Mouse (Mus musculus) liver, embryonic 12.5 days (tissue): ENCODE data around the gene Nup93. TPM values are rescaled to one million over a fixed set of nuclear protein-coding genes. Genes with fewer than 3 reads are reported as not detected.
A peak's percentile ranks its signal among the peaks of the same experiment; 100 is the strongest.

Source experiments
- ATAC-seq: fragments of 200-750 bp; cut with Nextera tagmentation; 2 replicates; pipeline ENCODE4 v1.8.0; 2017; ENCODE audit warnings: moderate number of reproducible peaks, mild to moderate bottlenecking, moderate library complexity
- H3K27ac ChIP-seq: fragments of 300-500 bp; sonication (generic); 2 replicates; pipeline ENCODE4 v1.5.1; 2016; ENCODE audit warnings: mild to moderate bottlenecking
- H3K27me3 ChIP-seq: fragments of 300-500 bp; sonication (generic); replicated peaks from 2 replicates; pipeline ENCODE4 v1.6.1; 2016; ENCODE audit warnings: mild to moderate bottlenecking, moderate library complexity
- H3K36me3 ChIP-seq: fragments of 300-500 bp; sonication (generic); 2 replicates; pipeline ENCODE4 v1.6.1; 2016; ENCODE audit warnings: mild to moderate bottlenecking, moderate library complexity
- H3K4me1 ChIP-seq: fragments of 300-500 bp; sonication (generic); 2 replicates; pipeline ENCODE4 v1.6.1; 2016
- H3K4me2 ChIP-seq: fragments of 300-500 bp; sonication (generic); 2 replicates; pipeline ENCODE4 v1.6.1; 2016; ENCODE audit warnings: mild to moderate bottlenecking, moderate library complexity
- H3K4me3 ChIP-seq: fragments of 300-500 bp; sonication (generic); 2 replicates; pipeline ENCODE4 v1.5.1; 2016; ENCODE audit warnings: mild to moderate bottlenecking, moderate library complexity
- H3K9ac ChIP-seq: fragments of 300-500 bp; sonication (generic); 2 replicates; pipeline ENCODE4 v1.6.1; 2016; ENCODE audit warnings: mild to moderate bottlenecking, moderate library complexity
- H3K9me3 ChIP-seq: fragments of 300-500 bp; sonication (generic); replicated peaks from 2 replicates; pipeline ENCODE4 v1.6.1; 2016; ENCODE audit warnings: mild to moderate bottlenecking, moderate library complexity
- WGBS: fragments of 180-500 bp; shearing (Covaris S2); methylation state at CpG from one replicate; pipeline ENCODE4 v1.1.7; 2016; ENCODE audit not compliant: insufficient replicate concordance; 5-methylcytosine and 5-hydroxymethylcytosine counted together
- polyA plus RNA-seq: library from polyadenylated mRNA; unstranded; fragments of >200 nt; fragmentation: Nextera tagmentation; extraction: Ambion mirVana; gene quantifications from 2 replicates; pipeline ENCODE4 v1.2.1, GENCODE M21; 2016

Gene Nup93
- polyA plus RNA-seq, 1 experiment from 2014 or later, result 77.0 TPM

DNA sequence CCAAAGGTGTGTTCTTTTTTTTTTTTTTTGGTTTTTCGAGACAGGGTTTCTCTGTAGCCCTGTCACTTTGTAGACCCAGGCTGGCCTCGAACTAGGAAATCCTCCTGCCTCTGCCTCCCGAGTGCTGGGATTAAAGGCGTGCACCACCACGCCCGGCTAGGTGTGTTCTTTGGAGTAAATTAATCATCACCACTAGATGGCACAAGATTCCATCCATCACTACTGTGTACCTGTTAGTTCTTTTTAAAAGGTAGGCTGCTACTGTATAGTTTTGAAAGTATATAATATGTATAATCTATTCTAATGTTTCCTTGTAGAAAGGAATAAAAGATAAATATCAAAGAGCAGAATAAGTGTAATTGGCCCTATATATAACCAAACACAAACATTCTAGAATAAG, 63.9 kb downstream of the Nup93 start:
- WGBS, result 80% methylated on average over 6 of the region's 6 CpGs
- Histone ChIP-seq H3K4me1 (peaks cover 19% of the 10 kb centered on the region), H3K27me3 (no peaks in the 10 kb centered on the region), H3K9me3 (no peaks in the 10 kb centered on the region), H3K36me3 (peaks cover 3% of the 10 kb centered on the region; the same call in 1 of the 2 replicates), H3K4me3 (no peak overlapping the region), H3K4me2 (no peak overlapping the region), H3K27ac (no peak overlapping the region), H3K9ac (no peak overlapping the region)
- ATAC-seq, result no peak

DNA sequence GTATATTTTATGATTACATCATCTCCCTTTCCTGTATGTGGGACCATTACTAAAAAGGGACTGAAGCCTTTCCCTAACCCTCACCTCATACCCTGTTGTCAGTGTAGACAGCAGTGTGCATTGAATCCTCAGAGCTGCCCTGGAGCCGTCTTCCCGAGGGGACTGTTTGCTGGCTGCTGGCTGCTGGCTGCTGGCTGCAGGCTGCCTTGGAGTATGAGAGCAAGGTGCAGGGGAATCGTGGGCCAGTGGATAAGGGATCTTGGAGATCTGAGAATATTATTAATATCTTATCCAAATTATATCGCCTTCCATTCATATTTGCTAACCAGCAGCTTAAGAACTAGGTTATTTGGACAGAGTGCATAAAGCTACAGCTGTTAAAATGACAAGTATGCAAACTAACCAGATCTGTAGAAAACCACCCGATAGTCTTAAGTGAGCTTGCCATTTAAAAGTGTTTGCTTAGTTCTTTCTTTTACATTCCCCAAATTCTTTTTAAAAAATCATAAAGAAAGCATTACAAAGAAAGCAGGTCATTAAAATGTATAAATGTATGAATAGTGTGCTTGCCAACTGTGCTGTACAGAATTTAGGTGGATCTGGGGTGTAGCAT, 65.7 kb downstream of the Nup93 start:
- H3K4me2 ChIP-seq, result no peak overlapping the region
- 72% methylated on average over 5 of the region's 5 CpGs for WGBS

DNA sequence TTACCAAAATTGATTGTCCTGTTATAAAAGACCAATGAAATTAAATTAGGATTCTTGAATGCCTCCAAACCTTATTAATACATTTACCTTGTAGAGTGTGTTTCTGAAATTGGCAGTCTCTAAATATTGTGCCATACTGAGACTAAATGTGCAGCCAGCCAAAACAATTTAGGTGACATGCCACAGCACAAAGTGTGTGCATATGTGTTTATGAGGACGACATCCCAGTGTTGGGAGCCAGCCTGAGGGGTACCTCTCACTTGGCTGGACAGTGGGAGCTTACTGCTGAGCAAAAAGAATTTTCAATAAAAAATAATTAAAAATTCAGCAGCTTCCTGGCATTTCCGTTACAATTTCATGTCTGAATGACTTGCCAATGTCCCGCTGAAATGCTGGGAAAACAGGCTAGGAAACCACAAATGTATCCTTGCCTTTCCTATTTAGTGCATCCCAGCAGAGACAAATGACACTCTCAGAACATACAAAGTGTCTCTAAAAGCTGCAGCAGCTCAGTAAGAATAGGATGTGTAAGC, 68.2 kb downstream of the Nup93 start:
- ATAC-seq, result no peak
- H3K4me2 ChIP-seq, result no peak overlapping the region
- no peak overlapping the region for H3K9ac ChIP-seq
- 84% methylated on average over 3 of the region's 3 CpGs for WGBS
- H3K27me3 ChIP-seq, result no peaks in the 10 kb centered on the region
- H3K27ac ChIP-seq, result no peak overlapping the region
- no peak overlapping the region for H3K4me3 ChIP-seq
- peaks cover 19% of the 10 kb centered on the region for H3K4me1 ChIP-seq
- peaks cover 5% of the 10 kb centered on the region; the same call in 1 of the 2 replicates for H3K36me3 ChIP-seq
- no peaks in the 10 kb centered on the region for H3K9me3 ChIP-seq

More for the DNA sequence above, 65.7 kb downstream of the Nup93 start:
- Histone ChIP-seq H3K36me3 (peaks cover 3% of the 10 kb centered on the region; the same call in 1 of the 2 replicates), H3K27me3 (no peaks in the 10 kb centered on the region), H3K27ac (no peak overlapping the region), H3K4me1 (peaks cover 19% of the 10 kb centered on the region), H3K9ac (no peak overlapping the region), H3K4me3 (no peak overlapping the region), H3K9me3 (no peaks in the 10 kb centered on the region)
- ATAC-seq, result no peak

DNA sequence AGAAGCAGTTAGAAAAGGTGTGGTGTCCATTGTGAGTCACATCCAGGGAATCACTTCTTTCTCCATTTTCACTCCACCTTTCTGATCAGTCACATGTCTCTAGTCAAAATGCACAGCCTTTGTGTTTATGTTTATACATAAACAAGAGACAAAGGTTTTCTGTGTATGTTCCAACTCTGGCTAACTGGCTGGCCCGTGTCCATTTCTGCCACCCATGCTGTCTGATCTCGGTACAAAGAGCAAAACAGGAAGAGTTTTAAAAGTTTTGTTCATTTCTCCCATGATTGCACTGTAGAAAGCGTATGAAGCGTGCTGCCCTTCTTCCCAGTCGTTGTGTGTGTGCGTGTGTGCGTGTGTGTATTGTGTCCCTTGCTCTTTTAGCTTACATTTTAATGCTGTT, 69.8 kb downstream of the Nup93 start:
- no peak for ATAC-seq
- Histone ChIP-seq H3K27ac (no peak overlapping the region), H3K4me1 (peaks cover 17% of the 10 kb centered on the region), H3K4me2 (no peak overlapping the region), H3K4me3 (no peak overlapping the region), H3K9me3 (no peaks in the 10 kb centered on the region), H3K9ac (no peak overlapping the region), H3K27me3 (no peaks in the 10 kb centered on the region), H3K36me3 (peaks cover 5% of the 10 kb centered on the region; the same call in 1 of the 2 replicates)
- WGBS, result 87% methylated on average over 7 of the region's 7 CpGs

DNA sequence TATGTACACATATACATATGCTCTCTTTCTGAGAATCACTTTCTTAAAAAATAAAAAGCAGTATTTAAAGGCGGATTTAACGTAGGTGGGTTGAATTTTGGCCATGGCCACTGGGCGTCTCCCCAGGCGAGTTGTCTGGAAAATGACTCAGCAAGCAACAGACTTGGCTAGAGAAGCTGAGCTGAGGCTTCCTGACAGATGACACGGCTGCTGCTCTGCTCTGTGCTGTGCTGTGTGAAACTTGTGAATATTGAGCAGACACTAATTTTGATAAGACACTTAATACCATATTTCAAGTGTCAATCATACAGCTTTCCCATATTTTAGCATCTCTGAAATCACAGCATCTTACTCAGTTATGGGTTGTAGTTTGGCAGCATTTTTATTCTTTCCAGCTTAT, 76.2 kb downstream of the Nup93 start:
- Histone ChIP-seq H3K4me3 (no peak overlapping the region), H3K9ac (no peak overlapping the region), H3K4me1 (peaks cover 12% of the 10 kb centered on the region), H3K27ac (no peak overlapping the region), H3K9me3 (no peaks in the 10 kb centered on the region), H3K4me2 (no peak overlapping the region), H3K36me3 (peaks cover 41% of the 10 kb centered on the region), H3K27me3 (no peaks in the 10 kb centered on the region)
- no peak for ATAC-seq
- WGBS, result 43% methylated on average over 5 of the region's 5 CpGs

DNA sequence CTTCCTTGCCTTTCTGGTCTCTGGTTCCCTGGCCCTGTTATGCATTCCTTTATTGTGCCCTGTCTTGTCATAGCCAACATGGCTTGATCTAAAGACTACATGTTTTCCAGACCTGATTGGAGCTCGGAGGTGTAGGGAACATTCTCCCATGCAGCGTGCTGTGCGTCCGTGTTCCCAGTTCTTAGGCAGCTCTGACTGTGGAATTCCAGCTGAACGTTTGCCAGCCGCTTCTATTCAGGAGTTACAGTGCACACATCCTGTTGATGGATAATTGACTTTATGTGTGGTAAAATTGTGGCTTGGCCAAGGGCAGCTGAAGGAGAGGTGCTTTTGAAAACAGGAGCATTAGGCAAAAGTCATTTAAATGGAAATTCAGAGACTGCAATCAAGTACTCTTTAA, 77.7 kb downstream of the Nup93 start:
- WGBS, result 86% methylated on average over 6 of the region's 6 CpGs
- Histone ChIP-seq H3K4me1 (peaks cover 20% of the 10 kb centered on the region), H3K4me3 (no peak overlapping the region), H3K27ac (no peak overlapping the region), H3K9ac (no peak overlapping the region), H3K9me3 (no peaks in the 10 kb centered on the region), H3K27me3 (no peaks in the 10 kb centered on the region), H3K36me3 (peaks cover 52% of the 10 kb centered on the region), H3K4me2 (no peak overlapping the region)
- ATAC-seq, result no peak

DNA sequence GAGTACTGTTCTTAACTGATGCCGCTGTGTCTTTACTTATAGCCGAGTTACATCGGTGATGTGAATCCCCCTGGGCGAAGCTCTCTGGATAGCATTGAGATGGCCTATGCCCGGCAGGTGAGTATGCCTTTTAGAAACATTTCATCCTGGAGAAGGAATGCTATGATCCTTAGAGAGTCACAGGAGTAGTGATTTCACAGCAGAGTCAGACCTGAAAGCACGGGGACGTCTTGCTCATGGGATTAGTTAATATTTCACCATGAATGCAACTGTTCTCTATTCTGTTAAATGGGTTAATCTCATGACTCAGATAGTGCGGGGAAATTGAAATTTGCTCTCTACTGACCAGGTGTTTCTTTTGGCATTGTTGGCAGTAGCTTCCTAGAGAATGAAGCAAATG, 78.3 kb downstream of the Nup93 start:
- Histone ChIP-seq H3K27me3 (no peaks in the 10 kb centered on the region), H3K27ac (no peak overlapping the region), H3K36me3 (peaks cover 55% of the 10 kb centered on the region), H3K4me3 (no peak overlapping the region), H3K4me1 (peaks cover 20% of the 10 kb centered on the region), H3K9me3 (no peaks in the 10 kb centered on the region), H3K4me2 (no peak overlapping the region), H3K9ac (no peak overlapping the region)
- WGBS, result 85% methylated on average over 8 of the region's 8 CpGs
- no peak for ATAC-seq

DNA sequence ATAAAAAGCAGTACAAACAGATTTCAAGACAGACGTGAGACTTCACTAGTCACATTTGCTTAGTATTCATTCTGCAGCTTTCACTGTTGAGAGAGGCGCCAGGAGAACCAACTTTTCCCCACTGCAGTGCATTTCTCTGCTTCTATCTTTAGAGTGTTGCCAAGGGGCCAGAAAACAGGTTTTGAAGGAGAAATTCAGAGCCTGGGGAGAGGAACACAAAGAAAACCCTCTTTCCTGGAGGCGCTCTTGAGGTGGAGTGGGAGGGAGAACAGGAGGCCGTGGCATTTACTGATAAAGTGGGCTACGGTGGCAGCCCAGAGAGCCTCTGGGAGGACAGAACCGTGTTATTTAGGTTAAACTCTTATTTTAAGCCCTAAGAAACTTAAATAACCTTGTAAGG, 81.3 kb downstream of the Nup93 start:
- Histone ChIP-seq H3K4me2 (no peak overlapping the region), H3K9ac (no peak overlapping the region), H3K4me1 (peaks cover 14% of the 10 kb centered on the region), H3K9me3 (no peaks in the 10 kb centered on the region), H3K27me3 (no peaks in the 10 kb centered on the region), H3K27ac (0 out of 2 replicates have a peak overlapping the region, but pooled peaks have one; percentile 3), H3K36me3 (peaks cover 58% of the 10 kb centered on the region), H3K4me3 (no peak overlapping the region)
- WGBS, result 49% methylated on average over 6 of the region's 6 CpGs
- no peak for ATAC-seq

DNA sequence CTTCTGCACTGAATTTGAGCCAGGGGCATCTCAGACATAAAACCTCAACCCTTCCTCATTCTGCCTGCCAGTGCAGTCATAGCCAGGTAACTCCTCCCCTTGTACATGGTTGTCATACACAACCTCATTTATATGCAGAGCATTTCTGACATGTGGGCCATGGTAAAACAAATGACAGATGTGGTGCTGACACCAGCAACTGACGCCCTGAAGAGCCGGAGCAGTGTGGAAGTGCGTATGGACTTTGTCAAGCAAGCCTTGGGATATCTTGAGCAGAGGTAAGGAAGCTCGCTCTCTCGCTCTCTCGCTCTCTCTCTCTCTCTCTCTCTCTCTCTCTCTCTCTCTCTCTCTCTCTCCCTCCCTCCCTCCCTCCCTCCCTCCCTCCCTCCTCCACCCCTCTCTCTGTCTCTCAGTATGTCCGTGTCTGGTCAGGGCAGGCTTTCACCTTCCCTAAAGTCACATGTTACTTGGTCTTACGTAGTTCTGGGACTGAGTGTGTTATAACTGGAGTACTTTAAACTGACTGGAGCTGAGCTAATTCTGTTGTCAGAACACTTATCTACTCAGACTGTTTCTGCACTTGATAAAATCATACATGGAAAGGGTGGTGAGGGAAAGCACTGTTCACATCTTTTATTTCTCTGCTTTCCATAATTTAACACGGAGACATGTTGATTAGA, 82.1 kb downstream of the Nup93 start:
- no peak overlapping the region for H3K27ac ChIP-seq
- H3K9me3 ChIP-seq, result no peaks in the 10 kb centered on the region
- no peak overlapping the region for H3K4me3 ChIP-seq
- H3K27me3 ChIP-seq, result no peaks in the 10 kb centered on the region
- H3K9ac ChIP-seq, result no peak overlapping the region; the same call in 1 of the 2 replicates
- WGBS, result 82% methylated on average over 9 of the region's 9 CpGs
- H3K4me1 ChIP-seq, result peaks cover 13% of the 10 kb centered on the region
- H3K4me2 ChIP-seq, result no peak overlapping the region
- ATAC-seq, result no peak
- H3K36me3 ChIP-seq, result peaks cover 61% of the 10 kb centered on the region

DNA sequence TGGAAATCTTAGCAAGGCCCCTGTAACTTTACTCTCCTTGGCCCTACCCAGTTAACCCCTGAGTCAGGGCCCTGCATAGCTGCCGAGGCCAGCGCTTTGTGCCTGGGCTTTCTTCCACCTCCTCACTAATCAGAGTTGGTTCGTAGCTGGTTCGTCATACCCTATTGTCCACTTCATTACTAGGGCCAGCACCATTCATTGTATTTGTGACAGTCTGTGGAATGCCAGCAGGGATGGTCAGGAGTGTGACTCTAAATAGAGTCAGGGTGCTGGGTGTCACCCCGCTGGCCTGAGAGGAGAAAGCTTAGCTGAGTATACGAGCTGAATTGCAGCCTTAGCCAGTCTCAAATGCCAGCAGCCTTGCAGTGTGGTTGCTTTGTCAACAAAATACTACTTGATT, 82.7 kb downstream of the Nup93 start:
- WGBS, result 84% methylated on average over 6 of the region's 6 CpGs
- no peak overlapping the region for H3K4me2 ChIP-seq
- H3K9ac ChIP-seq, result no peak overlapping the region
- H3K4me1 ChIP-seq, result peaks cover 13% of the 10 kb centered on the region
- H3K9me3 ChIP-seq, result no peaks in the 10 kb centered on the region
- no peak overlapping the region for H3K27ac ChIP-seq
- no peak overlapping the region for H3K4me3 ChIP-seq
- no peaks in the 10 kb centered on the region for H3K27me3 ChIP-seq
- ATAC-seq, result no peak
- peaks cover 66% of the 10 kb centered on the region for H3K36me3 ChIP-seq

DNA sequence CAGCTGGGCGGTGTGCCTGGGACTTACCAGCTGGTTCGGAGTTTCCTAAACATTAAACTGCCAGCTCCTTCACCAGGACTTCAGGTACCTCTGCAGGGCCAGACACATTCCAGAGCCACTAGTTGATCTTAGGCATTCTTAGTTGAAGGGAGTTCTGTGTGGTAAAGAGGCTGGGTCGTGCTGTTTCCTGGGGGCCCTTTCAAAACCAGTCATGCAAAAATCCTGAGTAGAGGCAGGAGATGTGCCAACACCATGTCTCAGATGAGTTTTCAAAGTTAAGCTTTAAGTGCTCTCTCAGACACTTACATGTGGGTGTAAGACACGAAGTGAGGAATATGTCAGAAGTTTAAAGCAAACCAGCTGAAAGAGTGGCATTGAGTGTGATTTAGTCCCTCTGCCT, 86.4 kb downstream of the Nup93 start:
- Histone ChIP-seq H3K4me2 (no peak overlapping the region), H3K36me3 (peaks cover 69% of the 10 kb centered on the region), H3K4me3 (no peak overlapping the region), H3K4me1 (peaks cover 6% of the 10 kb centered on the region; the same call in 1 of the 2 replicates), H3K27ac (no peak overlapping the region), H3K9ac (no peak overlapping the region), H3K9me3 (no peaks in the 10 kb centered on the region), H3K27me3 (no peaks in the 10 kb centered on the region)
- WGBS, result 75% methylated on average over 4 of the region's 4 CpGs
- ATAC-seq, result no peak

DNA sequence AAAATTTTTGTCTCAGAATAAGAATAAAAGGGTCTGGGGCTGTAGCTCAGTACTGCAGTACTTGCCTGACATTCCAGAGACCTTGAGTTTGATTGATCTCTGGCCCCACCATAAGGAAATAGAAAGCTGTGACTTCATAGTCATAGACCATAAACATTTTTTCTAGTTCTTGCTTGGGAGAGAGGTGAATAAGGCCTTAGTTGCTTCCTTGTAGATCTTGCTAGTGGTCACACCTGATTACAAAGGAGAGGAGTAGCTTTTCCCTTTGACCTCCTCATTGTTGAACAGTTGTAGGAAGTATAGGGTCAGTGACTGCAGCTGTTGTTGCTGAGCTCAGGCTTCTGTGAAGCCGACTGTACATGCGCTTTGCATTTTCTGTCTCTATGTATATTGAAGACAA, 90.0 kb downstream of the Nup93 start:
- Histone ChIP-seq H3K4me2 (no peak overlapping the region), H3K9me3 (no peaks in the 10 kb centered on the region), H3K27me3 (no peaks in the 10 kb centered on the region), H3K27ac (no peak overlapping the region), H3K4me3 (no peak overlapping the region), H3K9ac (no peak overlapping the region), H3K36me3 (peaks cover 85% of the 10 kb centered on the region), H3K4me1 (peaks cover 19% of the 10 kb centered on the region)
- no peak for ATAC-seq
- WGBS, result 91% methylated on average over 2 of the region's 2 CpGs
